Mouse (Mus musculus) cerebellum, adult 2 months (tissue): Measurements from ENCODE around the gene Edem1. TPM values are rescaled to one million over a fixed set of nuclear protein-coding genes. Genes with fewer than 3 reads are reported as not detected.

Experiments
- DNase-seq, 2 experiments: peaks; one replicate each; pipeline ENCODE4 v3.0.0; 2021
- H3K27ac ChIP-seq: fragments of 200-500 bp; 2 replicates; pipeline ENCODE4 v1.5.1; 2012; ENCODE audit warnings: low read length, control low read depth, inconsistent platforms; ENCODE audit not compliant: insufficient read depth
- H3K27me3 ChIP-seq: fragments of 200-500 bp; 2 replicates; pipeline ENCODE4 v1.6.1; 2012; ENCODE audit warnings: inconsistent platforms, mild to moderate bottlenecking, low read length, moderate library complexity; ENCODE audit not compliant: control insufficient read depth, insufficient read depth
- H3K4me1 ChIP-seq: fragments of 200-500 bp; 2 replicates; pipeline ENCODE4 v1.6.1; 2011; ENCODE audit warnings: low read length; ENCODE audit not compliant: control insufficient read depth, insufficient read depth
- H3K4me3 ChIP-seq: fragments of 200-500 bp; replicated peaks from 2 replicates; pipeline ENCODE3; 2011; ENCODE audit warnings: mild to moderate bottlenecking, low read depth, low read length, control low read depth; ENCODE audit not compliant: insufficient read depth
- CTCF ChIP-seq: fragments of 200-500 bp; IDR thresholded peaks from 2 replicates; pipeline ENCODE4 v1.5.1; 2011; ENCODE audit warnings: low read depth, mild to moderate bottlenecking, control low read depth, low read length, moderate library complexity, borderline replicate concordance; ENCODE audit not compliant: insufficient read depth
- POLR2A ChIP-seq: fragments of 200-500 bp; IDR thresholded peaks from 2 replicates; pipeline ENCODE4 v1.6.1; 2011; ENCODE audit warnings: low read length, control low read depth, borderline replicate concordance; ENCODE audit not compliant: insufficient read depth
- WGBS: fragments of 180-500 bp; shearing (Covaris S2); methylation state at CpG from one replicate; pipeline ENCODE4 v1.1.7; 2018; 5-methylcytosine and 5-hydroxymethylcytosine counted together
- polyA plus RNA-seq: library from polyadenylated mRNA; depleted of rRNA; stranded (reverse); fragments of >200 nt; gene quantifications from 2 replicates; pipeline ENCODE4 v1.2.3, GENCODE M21; 2012; rRNA removed

Gene Edem1
- polyA plus RNA-seq, 1 experiment: 10.5 TPM

DNA sequence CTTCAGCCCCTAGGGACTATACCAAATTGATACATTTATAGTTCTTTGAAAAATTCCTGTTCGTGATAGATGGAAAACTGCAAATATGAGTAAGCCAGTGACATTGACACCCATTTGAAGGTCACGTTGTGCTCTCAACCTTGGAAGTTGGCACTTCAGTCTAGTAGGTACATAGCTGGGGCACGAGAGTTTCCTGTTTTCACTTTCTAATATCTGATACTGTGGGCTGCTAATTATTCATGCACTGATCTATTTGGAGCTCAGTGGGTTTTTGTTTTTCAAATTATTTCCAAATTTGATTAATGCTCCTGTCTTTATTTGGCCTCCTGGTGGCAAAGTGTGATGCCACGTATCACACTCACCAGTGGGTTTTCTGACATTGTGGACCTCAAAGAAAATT, 74.8 kb downstream of the Edem1 start:
- no peak for TF ChIP-seq POLR2A
- TF ChIP-seq CTCF: no peak
- H3K4me3 ChIP-seq: no peak overlapping the region
- 78% methylated on average over 4 of the region's 4 CpGs for WGBS
- H3K27ac ChIP-seq: no peak overlapping the region
- H3K27me3 ChIP-seq: no peaks in the 10 kb centered on the region
- H3K4me1 ChIP-seq: no peaks in the 10 kb centered on the region
- DNase-seq: no peak

DNA sequence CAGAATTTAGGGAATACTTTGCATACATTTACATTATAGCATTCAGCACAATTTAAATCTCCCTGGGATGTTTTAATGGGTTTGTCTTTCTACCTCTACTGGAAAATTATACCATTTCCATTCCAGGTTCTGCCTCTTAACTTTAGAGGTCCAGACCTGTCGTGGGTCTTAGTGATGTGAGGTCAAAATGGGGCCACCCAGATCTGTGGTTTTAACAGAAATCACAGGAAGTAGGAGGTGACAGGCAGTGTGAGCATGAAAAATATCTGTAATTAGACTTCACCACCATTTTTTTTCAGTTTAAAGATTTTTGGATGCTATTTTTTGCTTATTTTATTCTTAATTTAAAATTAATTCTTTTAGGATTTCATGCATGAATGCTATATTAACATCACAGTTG, 78.1 kb downstream of the Edem1 start:
- H3K27ac ChIP-seq: no peak overlapping the region
- no peak for TF ChIP-seq CTCF
- TF ChIP-seq POLR2A: no peak
- DNase-seq: no peak
- H3K27me3 ChIP-seq: no peaks in the 10 kb centered on the region
- no peaks in the 10 kb centered on the region for H3K4me1 ChIP-seq
- H3K4me3 ChIP-seq: no peak overlapping the region
- WGBS: 71% methylated on average over 1 of the region's 1 CpGs

Other genes with a start within 250 kb of the Edem1 start
- 44.3 and 49.0 TPM in 2 replicates for gene Bhlhe40, start 168.0 kb upstream of the Edem1 start, polyA plus RNA-seq
- 75.4 and 77.9 TPM in 2 replicates for gene Arl8b, start 45.5 kb upstream of the Edem1 start, polyA plus RNA-seq